Mouse (Mus musculus) intestine, embryonic 14.5 days (tissue): ENCODE measurements around the gene Kdm1b. TPM values are rescaled to one million over a fixed set of nuclear protein-coding genes. Genes with fewer than 3 reads are reported as not detected.

Experiments
- ATAC-seq: fragments of 200-750 bp; cut with Nextera tagmentation; replicated peaks from 2 replicates; pipeline ENCODE4 v1.8.0; 2017; ENCODE audit warnings: low read depth, moderate number of reproducible peaks, moderate TSS enrichment, moderate library complexity; ENCODE audit not compliant: low FRiP score, low TSS enrichment
- DNase-seq: peaks from one replicate; pipeline ENCODE4 v3.0.0-alpha.2; 2018; ENCODE audit warnings: low spot score
- H3K27ac ChIP-seq: fragments of 300-500 bp; sonication (generic); 2 replicates; pipeline ENCODE4 v1.5.1; 2014; ENCODE audit warnings: low read depth, mild to moderate bottlenecking, control low read depth
- H3K27me3 ChIP-seq: fragments of 300-500 bp; sonication (generic); replicated peaks from 2 replicates; pipeline ENCODE4 v1.6.1; 2014; ENCODE audit warnings: low read length, control low read depth; ENCODE audit not compliant: control insufficient read depth, insufficient read depth
- H3K36me3 ChIP-seq: fragments of 300-500 bp; sonication (generic); 2 replicates; pipeline ENCODE4 v1.6.1; 2014; ENCODE audit warnings: low read length, control low read depth; ENCODE audit not compliant: control insufficient read depth, insufficient read depth
- H3K4me1 ChIP-seq: fragments of 300-500 bp; sonication (generic); replicated peaks from 2 replicates; pipeline ENCODE4 v1.6.1; 2014; ENCODE audit warnings: low read length, control low read depth, mixed read lengths; ENCODE audit not compliant: control insufficient read depth, insufficient read depth
- H3K4me2 ChIP-seq: fragments of 300-500 bp; sonication (generic); 2 replicates; pipeline ENCODE4 v1.6.1; 2014; ENCODE audit warnings: low read length
- H3K4me3 ChIP-seq: fragments of 300-500 bp; sonication (generic); 2 replicates; pipeline ENCODE4 v1.5.1; 2014; ENCODE audit warnings: low read depth, low read length, control low read depth, mixed read lengths
- H3K9ac ChIP-seq: fragments of 300-500 bp; sonication (generic); 2 replicates; pipeline ENCODE4 v1.6.1; 2014; ENCODE audit warnings: mild to moderate bottlenecking, low read length
- H3K9me3 ChIP-seq: fragments of 300-500 bp; sonication (generic); 2 replicates; pipeline ENCODE4 v1.6.1; 2016; ENCODE audit warnings: low read length, control low read depth; ENCODE audit not compliant: control insufficient read depth
- WGBS: fragments of 180-500 bp; shearing (Covaris S2); extraction: QIAGEN DNeasy Blood & Tissue Kit; methylation state at CpG from one replicate; pipeline ENCODE4 v1.1.7; 2014; 5-methylcytosine and 5-hydroxymethylcytosine counted together
- polyA plus RNA-seq: library from polyadenylated mRNA; unstranded; fragments of >200 nt; fragmentation: Nextera tagmentation; extraction: Ambion mirVana; gene quantifications from 2 replicates; pipeline ENCODE4 v1.2.1, GENCODE M21; 2014

The Kdm1b gene
- polyA plus RNA-seq, 1 experiment from 2014 or later: 13.4 TPM

- DNase-seq: no peak
- Histone ChIP-seq H3K4me3 (no peak overlapping the region), H3K9ac (no peak overlapping the region), H3K27ac (no peak overlapping the region), H3K36me3 (peaks cover 93% of the 10 kb centered on the region), H3K4me2 (no peak overlapping the region), H3K9me3 (no peaks in the 10 kb centered on the region), H3K4me1 (no peaks in the 10 kb centered on the region), H3K27me3 (no peaks in the 10 kb centered on the region)
- WGBS: 88% methylated on average over 2 of the region's 2 CpGs
- no peak for ATAC-seq
These were observed 46.0 kb downstream of the Kdm1b start for GRCm38 (mm10) chr13:47089271-47089670.

- Histone ChIP-seq H3K4me1 (no peaks in the 10 kb centered on the region), H3K9ac (no peak overlapping the region), H3K27me3 (no peaks in the 10 kb centered on the region), H3K36me3 (peaks cover 96% of the 10 kb centered on the region), H3K27ac (no peak overlapping the region), H3K4me2 (no peak overlapping the region), H3K4me3 (no peak overlapping the region), H3K9me3 (no peaks in the 10 kb centered on the region)
- ATAC-seq (no peak), DNase-seq (peak; percentile 18)
- WGBS: 94% methylated on average over 2 of the region's 2 CpGs
These were observed 50.5 kb downstream of the Kdm1b start for GRCm38 (mm10) chr13:47093791-47094190.

- Histone ChIP-seq H3K27ac (no peak overlapping the region), H3K4me2 (no peak overlapping the region), H3K36me3 (peaks cover 97% of the 10 kb centered on the region), H3K9ac (no peak overlapping the region), H3K9me3 (no peaks in the 10 kb centered on the region), H3K4me1 (no peaks in the 10 kb centered on the region), H3K4me3 (no peak overlapping the region), H3K27me3 (no peaks in the 10 kb centered on the region)
- DNase-seq (no peak), ATAC-seq (no peak)
- 82% methylated on average over 2 of the region's 2 CpGs for WGBS
These were observed 53.3 kb downstream of the Kdm1b start for GRCm38 (mm10) chr13:47096591-47096990.

- DNase-seq (no peak), ATAC-seq (no peak)
- Histone ChIP-seq H3K4me2 (no peak overlapping the region), H3K27ac (no peak overlapping the region), H3K9ac (no peak overlapping the region), H3K4me3 (no peak overlapping the region), H3K9me3 (no peaks in the 10 kb centered on the region), H3K36me3 (peaks cover 86% of the 10 kb centered on the region), H3K4me1 (peaks cover 15% of the 10 kb centered on the region), H3K27me3 (no peaks in the 10 kb centered on the region)
- WGBS: 75% methylated on average over 7 of the region's 7 CpGs
These were observed 56.0 kb downstream of the Kdm1b start for GRCm38 (mm10) chr13:47099265-47099664.

GRCm38 (mm10) chr13:47100587-47100986 lies 57.3 kb downstream of the Kdm1b start:
- Histone ChIP-seq H3K4me1 (peaks cover 16% of the 10 kb centered on the region), H3K27me3 (no peaks in the 10 kb centered on the region), H3K4me3 (no peak overlapping the region), H3K27ac (no peak overlapping the region), H3K4me2 (no peak overlapping the region), H3K9ac (no peak overlapping the region), H3K36me3 (peaks cover 72% of the 10 kb centered on the region), H3K9me3 (no peaks in the 10 kb centered on the region)
- WGBS: 94% methylated on average over 2 of the region's 2 CpGs
- no peak for ATAC-seq
- DNase-seq: no peak

GRCm38 (mm10) chr13:47104146-47104545 lies 60.8 kb downstream of the Kdm1b start:
- Histone ChIP-seq H3K4me3 (peak overlapping the region; percentile 90), H3K36me3 (peaks cover 39% of the 10 kb centered on the region), H3K9me3 (no peaks in the 10 kb centered on the region), H3K4me1 (peaks cover 16% of the 10 kb centered on the region), H3K27me3 (no peaks in the 10 kb centered on the region), H3K4me2 (peak overlapping the region; percentile 70), H3K27ac (no peak overlapping the region), H3K9ac (peak overlapping the region; percentile 95; the same call in 1 of the 2 replicates)
- WGBS: 20% methylated on average over 2 of the region's 2 CpGs
- no peak for ATAC-seq
- no peak for DNase-seq

- peak; percentile 79 for DNase-seq
- WGBS: under 1% methylated on average over 25 of the region's 25 CpGs
- peaks cover 30% of the 10 kb centered on the region for H3K36me3 ChIP-seq
These were observed 61.7 kb downstream of the Kdm1b start for GRCm38 (mm10) chr13:47104856-47105541.

GRCm38 (mm10) chr13:47105711-47106579 lies 62.6 kb downstream of the Kdm1b start, which contains the start of gene Dek:
Dek (minus strand) TSS chr13:47106201.
- DNase-seq (peak; percentile 93), ATAC-seq (peak; percentile 92)
- Histone ChIP-seq H3K27me3 (no peaks in the 10 kb centered on the region), H3K4me2 (peak within 1 kb of the TSS; percentile 70), H3K36me3 (peaks cover 22% of the 10 kb centered on the region), H3K9ac (peak within 1 kb of the TSS; percentile 95), H3K4me3 (peak within 1 kb of the TSS; percentile 90), H3K27ac (peak within 1 kb of the TSS; percentile 100), H3K4me1 (peaks cover 16% of the 10 kb centered on the region), H3K9me3 (no peaks in the 10 kb centered on the region)
- WGBS: under 1% methylated on average over 83 of the region's 129 CpGs

More at GRCm38 (mm10) chr13:47104856-47105541, 61.7 kb downstream of the Kdm1b start:
- Histone ChIP-seq H3K4me3 (peak overlapping the region; percentile 90), H3K9ac (peak overlapping the region; percentile 95), H3K27ac (peak overlapping the region; percentile 100), H3K27me3 (no peaks in the 10 kb centered on the region), H3K9me3 (no peaks in the 10 kb centered on the region), H3K4me2 (peak overlapping the region; percentile 70), H3K4me1 (peaks cover 16% of the 10 kb centered on the region)
- ATAC-seq: no peak
